ENCODE assay signal across 17 mouse cellular contexts in the genomic region with DNA sequence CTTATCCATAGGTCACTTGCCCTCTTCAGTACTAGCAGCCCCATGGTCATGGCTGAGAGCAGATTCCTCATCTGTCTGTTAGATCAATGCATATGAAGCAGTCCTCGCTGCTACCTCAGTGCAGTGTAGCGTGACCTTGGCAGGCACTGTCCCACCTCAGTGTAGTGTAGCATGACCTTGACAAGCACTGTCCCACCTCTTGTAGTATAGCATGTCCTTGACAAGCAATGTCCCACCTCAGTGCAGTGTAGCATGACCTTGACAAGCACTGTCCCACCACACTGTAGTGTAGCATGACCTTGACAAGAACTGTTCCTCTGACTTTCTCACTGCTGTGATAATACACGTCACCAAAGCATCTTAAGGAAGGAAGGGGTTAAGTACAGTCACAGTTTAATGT.
A peak's percentile ranks its signal among the peaks of the same experiment; 100 is the strongest.
DNase-seq lines count a peak whose midpoint lies in the region; ATAC-seq and TF ChIP-seq lines count a peak whose summit lies in the region.
"Had no signal": no experiment of that assay in that cellular context is flagged by ENCODE, and none has a peak within 500 bp of the region (broad histone marks: within the 10 kb centered on the region; RNA-seq: fewer than 3 reads in every experiment).

No protein-coding gene starts in this region.

- no peaks in the 10 kb centered on the region for H3K36me3 ChIP-seq in heart, postnatal 0 days (replicated peaks; ENCODE audit: control insufficient read depth, insufficient read depth, low read length)
- 0 out of 2 replicates have a peak, but pooled peaks cover 8% of the 10 kb centered on the region for H3K36me3 ChIP-seq in liver, embryonic 13.5 days
- H3K36me3 ChIP-seq: stomach, embryonic 15.5 days had no signal

- no peak overlapping the region for H3K4me2 ChIP-seq in heart, postnatal 0 days (ENCODE audit: low read depth, low read length)
- no peak overlapping the region for H3K4me2 ChIP-seq in liver, embryonic 13.5 days
- H3K4me2 ChIP-seq: heart, embryonic 13.5 days; liver, embryonic 15.5 days; stomach, embryonic 15.5 days had no signal

- no peaks in the 10 kb centered on the region for H3K27me3 ChIP-seq in heart, postnatal 0 days (ENCODE audit: control insufficient read depth, insufficient read depth, low read length)
- H3K27me3 ChIP-seq in liver, embryonic 13.5 days = no peaks in the 10 kb centered on the region
- H3K27me3 ChIP-seq: heart, embryonic 13.5 days; liver, embryonic 15.5 days; stomach, embryonic 15.5 days had no signal

- no peaks in the 10 kb centered on the region for H3K4me1 ChIP-seq in heart, postnatal 0 days (ENCODE audit: control insufficient read depth, insufficient read depth)
- H3K4me1 ChIP-seq in liver, embryonic 13.5 days (replicated peaks) = peaks cover 12% of the 10 kb centered on the region
- H3K4me1 ChIP-seq: heart, embryonic 13.5 days; stomach, embryonic 15.5 days had no signal

- no peak overlapping the region for H3K27ac ChIP-seq in heart, postnatal 0 days (ENCODE audit: low read depth)
- 0 out of 2 replicates have a peak overlapping the region, but pooled peaks have one; percentile 40 for H3K27ac ChIP-seq in liver, embryonic 13.5 days
- H3K27ac ChIP-seq: heart, embryonic 13.5 days; liver, embryonic 15.5 days; stomach, embryonic 15.5 days had no signal

- WGBS in heart, postnatal 0 days = 80% methylated on average over 3 of the region's 3 CpGs
- WGBS in liver, embryonic 13.5 days (ENCODE audit: insufficient replicate concordance) = 79% methylated on average over 3 of the region's 3 CpGs

- peak; percentile 36; the same call in 1 of the 2 replicates for ATAC-seq in heart, postnatal 0 days (ENCODE audit: insufficient read depth, low read depth)
- ATAC-seq in liver, embryonic 13.5 days (ENCODE audit: low read depth) = peak; percentile 10; the same call in 1 of the 2 replicates
- ATAC-seq: inflammation-experienced regulatory T-cells, adult 6 months had no signal

- no peak for DNase-seq in heart, postnatal 0 days (ENCODE audit: low spot score)
- DNase-seq in heart, postnatal 25 days (ENCODE audit: low spot score) = no peak
- DNase-seq in liver, embryonic 13.5 days = no peak
- DNase-seq in liver (no peak), ES-CJ7 (ENCODE audit: low read depth, low spot score) (peak; percentile 17), ZHBTc4 (ENCODE audit: low read depth, low spot score) (peak; percentile 17)
- DNase-seq in testis, postnatal 10 days (ENCODE audit: low spot score) = no peak
- DNase-seq: cerebellum, adult 2 months; gastrocnemius, postnatal 10 days; kidney, postnatal 25 days; right cerebral cortex, adult 18-20 months; spleen, adult 18-20 months; thymus, postnatal 14 days had no signal

- no peak overlapping the region for H3K9ac ChIP-seq in heart, postnatal 0 days (replicated peaks; ENCODE audit: low read depth, low read length)
- no peak overlapping the region for H3K9ac ChIP-seq in liver, embryonic 13.5 days
- H3K9ac ChIP-seq: heart, embryonic 13.5 days; liver, embryonic 15.5 days; stomach, embryonic 15.5 days had no signal

- intact Hi-C loops in heart, postnatal 25 days (cut with DNase I) = loop anchor here (5.0 kb wide), 1 partner anchor 77 kb away; no protein-coding TSS in a partner anchor

- H3K9me3 ChIP-seq in heart, postnatal 0 days (replicated peaks; ENCODE audit: control insufficient read depth, low read length) = no peaks in the 10 kb centered on the region
- no peaks in the 10 kb centered on the region for H3K9me3 ChIP-seq in liver, embryonic 13.5 days (replicated peaks)
- H3K9me3 ChIP-seq: heart, embryonic 13.5 days; liver, embryonic 15.5 days; stomach, embryonic 15.5 days had no signal

- no peak overlapping the region for H3K4me3 ChIP-seq in heart, postnatal 0 days (ENCODE audit: low read depth, low read length)
- no peak overlapping the region for H3K4me3 ChIP-seq in liver, embryonic 13.5 days (replicated peaks)
- H3K4me3 ChIP-seq: heart, embryonic 13.5 days; liver, embryonic 15.5 days; stomach, embryonic 15.5 days had no signal

- no peak for TF ChIP-seq EP300 in heart, postnatal 0 days (IDR thresholded peaks at IDR 0.05; ENCODE audit: low read depth)

- TF ChIP-seq CTCF in heart, postnatal 0 days (IDR thresholded peaks at IDR 0.05; ENCODE audit: low read depth) = no peak

Comparison
In these comparisons a context has a peak if more than half of its experiments do, and no peak if none do; other contexts are left out.
1. DNase-seq: peak in ES-CJ7 (single experiment) and ZHBTc4 (single experiment); none in heart, postnatal 0 days (single experiment), heart, postnatal 25 days (single experiment), liver, embryonic 13.5 days (single experiment), liver (single experiment) and testis, postnatal 10 days (single experiment).